Mouse (Mus musculus) limb, embryonic 13.5 days (tissue): ENCODE data around the gene Gdf10. TPM values are rescaled to one million over a fixed set of nuclear protein-coding genes. Genes with fewer than 3 reads are reported as not detected.
A peak's percentile ranks its signal among the peaks of the same experiment; 100 is the strongest.

Source experiments
- ATAC-seq: fragments of 200-750 bp; cut with Nextera tagmentation; 2 replicates; pipeline ENCODE4 v1.8.0; 2017; ENCODE audit warnings: low read depth, moderate number of reproducible peaks, moderate TSS enrichment; ENCODE audit not compliant: low FRiP score
- H3K27ac ChIP-seq: fragments of 300-500 bp; sonication (generic); 2 replicates; pipeline ENCODE4 v1.5.1; 2015; ENCODE audit warnings: inconsistent platforms, mild to moderate bottlenecking, moderate library complexity
- H3K27me3 ChIP-seq: fragments of 300-500 bp; sonication (generic); 2 replicates; pipeline ENCODE4 v1.6.1; 2015; ENCODE audit warnings: mild to moderate bottlenecking, inconsistent platforms
- H3K36me3 ChIP-seq: fragments of 300-500 bp; sonication (generic); 2 replicates; pipeline ENCODE4 v1.6.1; 2015; ENCODE audit warnings: inconsistent platforms, mild to moderate bottlenecking, moderate library complexity
- H3K4me1 ChIP-seq: fragments of 300-500 bp; sonication (generic); 2 replicates; pipeline ENCODE4 v1.6.1; 2015; ENCODE audit warnings: inconsistent platforms
- H3K4me2 ChIP-seq: fragments of 300-500 bp; sonication (generic); replicated peaks from 2 replicates; pipeline ENCODE4 v1.6.1; 2015; ENCODE audit warnings: inconsistent platforms, mild to moderate bottlenecking, moderate library complexity
- H3K4me3 ChIP-seq: fragments of 300-500 bp; sonication (generic); 2 replicates; pipeline ENCODE4 v1.5.1; 2015; ENCODE audit warnings: moderate library complexity, mild to moderate bottlenecking, inconsistent platforms
- H3K9ac ChIP-seq: fragments of 300-500 bp; sonication (generic); 2 replicates; pipeline ENCODE4 v1.6.1; 2015; ENCODE audit warnings: mild to moderate bottlenecking, inconsistent platforms
- H3K9me3 ChIP-seq: fragments of 300-500 bp; sonication (generic); 2 replicates; pipeline ENCODE4 v1.6.1; 2016; ENCODE audit warnings: inconsistent platforms
- WGBS: fragments of 180-500 bp; shearing (Covaris S2); methylation state at CpG from one replicate; pipeline ENCODE4 v1.1.7; 2015; 5-methylcytosine and 5-hydroxymethylcytosine counted together
- polyA plus RNA-seq: library from polyadenylated mRNA; unstranded; fragments of >200 nt; fragmentation: Nextera tagmentation; extraction: Ambion mirVana; gene quantifications from 2 replicates; pipeline ENCODE4 v1.2.1, GENCODE M21; 2015

Gene Gdf10
- polyA plus RNA-seq, 1 experiment from 2014 or later: 48.6 TPM

DNA sequence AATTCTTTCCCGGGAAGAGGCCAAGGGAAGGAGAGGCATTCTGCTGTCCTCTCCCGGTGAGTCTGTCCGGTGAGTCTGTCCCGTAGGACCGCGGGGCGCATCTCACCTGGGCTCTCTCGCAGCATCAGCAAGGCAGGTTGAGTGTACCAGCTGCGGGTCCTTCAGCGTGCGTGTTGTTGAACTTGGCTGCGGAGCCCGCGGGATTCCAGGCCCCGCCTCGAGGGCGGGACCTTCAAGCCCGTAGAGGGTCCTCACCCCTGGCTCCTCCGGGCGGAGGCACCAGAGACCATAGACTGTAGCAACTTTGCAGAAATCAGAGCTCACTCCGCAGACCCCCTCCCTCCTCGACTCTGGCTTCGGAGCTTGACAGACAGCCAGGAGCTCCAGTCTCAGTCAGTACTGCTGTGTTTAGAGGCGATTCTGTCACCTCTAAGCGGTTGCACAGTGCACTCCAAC, 55.2 kb downstream of the Gdf10 start, which contains the start of gene Zfp488:
TSS of gene Zfp488 (minus strand) at position 161 of the 456 bp plus-strand sequence.
- no peaks in the 10 kb centered on the region for H3K36me3 ChIP-seq
- no peaks in the 10 kb centered on the region for H3K9me3 ChIP-seq
- H3K27ac ChIP-seq: no peak within 1 kb of the TSS
- H3K27me3 ChIP-seq: peaks cover 39% of the 10 kb centered on the region
- 2% methylated on average over 25 of the region's 25 CpGs for WGBS
- H3K4me1 ChIP-seq: peaks cover 15% of the 10 kb centered on the region
- H3K9ac ChIP-seq: peak within 1 kb of the TSS; percentile 64
- peak within 1 kb of the TSS; percentile 47 for H3K4me3 ChIP-seq
- ATAC-seq: peak; percentile 57; the same call in 1 of the 2 replicates
- peak within 1 kb of the TSS; percentile 84 for H3K4me2 ChIP-seq

Other genes starting within 250 kb of the Gdf10 start
- gene Gdf2, start 17.5 kb downstream of the Gdf10 start, polyA plus RNA-seq: not detected in 2 replicates
- gene Rbp3, start 30.4 kb downstream of the Gdf10 start, polyA plus RNA-seq: not detected in 2 replicates
- gene Zfp488, start 55.2 kb downstream of the Gdf10 start, polyA plus RNA-seq: 0.38 and 0.46 TPM in 2 replicates
- gene Gm30083, start 91.6 kb downstream of the Gdf10 start, polyA plus RNA-seq: not detected in 2 replicates
- gene Gm5460, start 93.2 kb downstream of the Gdf10 start, polyA plus RNA-seq: not detected in 2 replicates
- not detected in 2 replicates for gene Antxrl, start 129.1 kb downstream of the Gdf10 start, polyA plus RNA-seq
- gene Anxa8, start 162.4 kb downstream of the Gdf10 start, polyA plus RNA-seq: 13.9 and 16.0 TPM in 2 replicates
- 0.13 TPM in 1 of 2 replicates, not detected in the other for gene A630023A22Rik, start 179.2 kb downstream of the Gdf10 start, polyA plus RNA-seq
- not detected in 2 replicates for gene Npy4r, start 228.9 kb downstream of the Gdf10 start, polyA plus RNA-seq